Mouse (Mus musculus): ENCODE data around the gene Enox2. TPM values are rescaled to one million over a fixed set of nuclear protein-coding genes. Genes with fewer than 3 reads are reported as not detected.

Enox2 gene
- polyA plus RNA-seq (2014; fragmentation: Nextera tagmentation; extraction: Ambion mirVana) = 6.6 and 9.8 TPM in 2 replicates

- ATAC-seq (ENCODE audit: low read depth) = peak; percentile 100
- 27% methylated on average over 26 of the region's 26 CpGs for WGBS
Measured at GRCm38 (mm10) chrX:49287700-49288563, at the start of gene Enox2. TSS of gene Enox2 (minus strand) at chrX:49288259.

GRCm38 (mm10) chrX:49309496-49309895 is 21.4 kb upstream of the Enox2 start:
- no peaks in the 10 kb centered on the region for H3K4me1 ChIP-seq (ENCODE audit: control insufficient read depth, insufficient read depth, low read length)
- no peak overlapping the region for H3K4me2 ChIP-seq (ENCODE audit: low read depth, low read length)
- H3K9ac ChIP-seq (replicated peaks; ENCODE audit: low read depth, low read length) = no peak overlapping the region
- H3K4me3 ChIP-seq (ENCODE audit: low read depth, low read length) = no peak overlapping the region
- H3K27me3 ChIP-seq (ENCODE audit: control insufficient read depth, insufficient read depth, low read length) = no peaks in the 10 kb centered on the region
- WGBS = 36% methylated on average over 1 of the region's 1 CpGs
- no peaks in the 10 kb centered on the region for H3K9me3 ChIP-seq (ENCODE audit: control insufficient read depth, low read length)
- H3K27ac ChIP-seq (ENCODE audit: low read depth, low read length) = no peak overlapping the region
- no peak for ATAC-seq (ENCODE audit: low read depth)
- H3K36me3 ChIP-seq (ENCODE audit: control insufficient read depth, insufficient read depth, low read length) = no peaks in the 10 kb centered on the region

More at GRCm38 (mm10) chrX:49287700-49288563, at the start of gene Enox2:
- Histone ChIP-seq H3K27me3 (ENCODE audit: control insufficient read depth, insufficient read depth, low read length) (no peaks in the 10 kb centered on the region), H3K4me3 (ENCODE audit: low read depth, low read length) (peak within 1 kb of the TSS; percentile 42), H3K9me3 (ENCODE audit: control insufficient read depth, low read length) (no peaks in the 10 kb centered on the region), H3K4me2 (ENCODE audit: low read depth, low read length) (peak within 1 kb of the TSS; percentile 46), H3K9ac (replicated peaks; ENCODE audit: low read depth, low read length) (peak within 1 kb of the TSS; percentile 52), H3K4me1 (ENCODE audit: control insufficient read depth, insufficient read depth, low read length) (no peaks in the 10 kb centered on the region), H3K36me3 (ENCODE audit: control insufficient read depth, insufficient read depth, low read length) (no peaks in the 10 kb centered on the region), H3K27ac (ENCODE audit: low read depth, low read length) (peak within 1 kb of the TSS; percentile 57; the same call in 1 of the 2 replicates)

DNA sequence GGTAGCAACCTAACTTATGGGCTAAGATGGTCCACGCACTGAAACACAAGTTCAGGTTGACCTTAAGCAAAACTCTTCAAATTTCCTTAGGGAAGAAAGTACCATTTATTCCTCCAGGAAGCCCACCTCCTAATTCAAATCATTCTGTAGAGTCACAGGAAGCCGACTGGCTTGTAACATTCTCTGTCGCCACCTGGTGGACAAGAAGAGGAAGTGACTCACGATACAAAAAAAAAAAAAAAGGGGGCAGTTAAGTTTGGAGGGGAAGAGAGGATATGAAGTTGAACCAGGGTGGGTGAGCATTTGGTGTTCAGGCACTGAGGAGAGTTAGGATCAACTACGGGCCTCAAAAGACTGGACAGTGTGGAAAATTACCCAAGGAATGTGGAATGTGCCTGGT is 18.6 kb upstream of the Enox2 start:
- no peak for ATAC-seq (ENCODE audit: low read depth)
- H3K4me2 ChIP-seq (ENCODE audit: low read depth, low read length) = no peak overlapping the region
- no peak overlapping the region for H3K27ac ChIP-seq (ENCODE audit: low read depth, low read length)
- no peak overlapping the region for H3K4me3 ChIP-seq (ENCODE audit: low read depth, low read length)
- H3K9me3 ChIP-seq (ENCODE audit: control insufficient read depth, low read length) = no peaks in the 10 kb centered on the region
- H3K4me1 ChIP-seq (ENCODE audit: control insufficient read depth, insufficient read depth, low read length) = no peaks in the 10 kb centered on the region
- 15% methylated on average over 5 of the region's 5 CpGs for WGBS
- no peak overlapping the region for H3K9ac ChIP-seq (replicated peaks; ENCODE audit: low read depth, low read length)
- H3K36me3 ChIP-seq (ENCODE audit: control insufficient read depth, insufficient read depth, low read length) = no peaks in the 10 kb centered on the region
- no peaks in the 10 kb centered on the region for H3K27me3 ChIP-seq (ENCODE audit: control insufficient read depth, insufficient read depth, low read length)

DNA sequence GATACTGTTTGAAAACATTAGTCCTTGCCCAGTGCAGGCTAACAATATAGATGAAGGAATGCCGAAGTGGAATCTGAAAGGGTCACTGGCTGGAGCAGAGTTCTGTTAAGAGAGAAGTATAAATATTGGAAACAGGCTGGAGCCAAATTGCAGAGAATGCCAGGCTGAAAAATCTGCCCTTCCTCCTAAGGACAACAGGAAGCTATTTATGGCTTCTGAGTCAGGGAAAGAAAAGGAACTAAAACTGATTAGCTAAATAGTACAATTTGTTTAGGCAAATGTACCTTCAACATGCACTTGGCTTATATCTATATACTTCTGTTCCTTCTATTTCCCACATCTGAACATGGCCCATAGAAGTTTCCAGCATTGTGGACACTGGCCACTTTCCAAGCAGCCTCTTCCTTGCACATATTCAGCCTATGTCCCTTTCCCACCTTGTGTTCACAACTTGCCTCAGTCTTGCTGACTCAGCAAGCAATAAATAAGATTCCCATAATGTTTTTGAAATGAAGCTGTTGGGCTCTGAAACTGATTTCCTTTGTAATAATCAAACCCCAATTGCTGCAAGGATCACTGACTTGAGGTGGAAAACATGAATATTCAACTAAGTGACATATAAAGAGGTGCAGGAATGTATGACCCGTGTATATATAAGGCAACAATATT is 8.0 kb downstream of the Enox2 start:
- H3K4me1 ChIP-seq (ENCODE audit: control insufficient read depth, insufficient read depth, low read length) = no peaks in the 10 kb centered on the region
- no peak overlapping the region for H3K4me2 ChIP-seq (ENCODE audit: low read depth, low read length)
- no peaks in the 10 kb centered on the region for H3K36me3 ChIP-seq (ENCODE audit: control insufficient read depth, insufficient read depth, low read length)
- H3K9ac ChIP-seq (replicated peaks; ENCODE audit: low read depth, low read length) = no peak overlapping the region
- no peak overlapping the region for H3K27ac ChIP-seq (ENCODE audit: low read depth, low read length)
- ATAC-seq (ENCODE audit: low read depth) = no peak
- no peaks in the 10 kb centered on the region for H3K9me3 ChIP-seq (ENCODE audit: control insufficient read depth, low read length)
- WGBS = 77% methylated on average over 2 of the region's 2 CpGs
- no peak overlapping the region for H3K4me3 ChIP-seq (ENCODE audit: low read depth, low read length)
- no peaks in the 10 kb centered on the region for H3K27me3 ChIP-seq (ENCODE audit: control insufficient read depth, insufficient read depth, low read length)

GRCm38 (mm10) chrX:49273487-49274042 is 14.5 kb downstream of the Enox2 start:
- Histone ChIP-seq H3K27me3 (ENCODE audit: control insufficient read depth, insufficient read depth, low read length) (no peaks in the 10 kb centered on the region), H3K4me1 (ENCODE audit: control insufficient read depth, insufficient read depth, low read length) (no peaks in the 10 kb centered on the region), H3K9ac (replicated peaks; ENCODE audit: low read depth, low read length) (no peak overlapping the region), H3K36me3 (ENCODE audit: control insufficient read depth, insufficient read depth, low read length) (no peaks in the 10 kb centered on the region), H3K27ac (ENCODE audit: low read depth, low read length) (no peak overlapping the region), H3K9me3 (ENCODE audit: control insufficient read depth, low read length) (no peaks in the 10 kb centered on the region), H3K4me3 (ENCODE audit: low read depth, low read length) (peak overlapping the region; percentile 19; the same call in 1 of the 2 replicates), H3K4me2 (ENCODE audit: low read depth, low read length) (peak overlapping the region; percentile 17)
- 28% methylated on average over 12 of the region's 12 CpGs for WGBS
- ATAC-seq (ENCODE audit: low read depth) = peak; percentile 63; the same call in 1 of the 2 replicates

- Histone ChIP-seq H3K4me1 (ENCODE audit: control insufficient read depth, insufficient read depth, low read length) (no peaks in the 10 kb centered on the region), H3K36me3 (ENCODE audit: control insufficient read depth, insufficient read depth, low read length) (no peaks in the 10 kb centered on the region), H3K9me3 (ENCODE audit: control insufficient read depth, low read length) (no peaks in the 10 kb centered on the region), H3K4me2 (ENCODE audit: low read depth, low read length) (no peak overlapping the region), H3K9ac (replicated peaks; ENCODE audit: low read depth, low read length) (no peak overlapping the region), H3K4me3 (ENCODE audit: low read depth, low read length) (no peak overlapping the region), H3K27me3 (ENCODE audit: control insufficient read depth, insufficient read depth, low read length) (no peaks in the 10 kb centered on the region), H3K27ac (ENCODE audit: low read depth, low read length) (no peak overlapping the region)
- ATAC-seq (ENCODE audit: low read depth) = no peak
- 88% methylated on average over 4 of the region's 4 CpGs for WGBS
Measured at GRCm38 (mm10) chrX:49250816-49251215, 37.2 kb downstream of the Enox2 start.

DNA sequence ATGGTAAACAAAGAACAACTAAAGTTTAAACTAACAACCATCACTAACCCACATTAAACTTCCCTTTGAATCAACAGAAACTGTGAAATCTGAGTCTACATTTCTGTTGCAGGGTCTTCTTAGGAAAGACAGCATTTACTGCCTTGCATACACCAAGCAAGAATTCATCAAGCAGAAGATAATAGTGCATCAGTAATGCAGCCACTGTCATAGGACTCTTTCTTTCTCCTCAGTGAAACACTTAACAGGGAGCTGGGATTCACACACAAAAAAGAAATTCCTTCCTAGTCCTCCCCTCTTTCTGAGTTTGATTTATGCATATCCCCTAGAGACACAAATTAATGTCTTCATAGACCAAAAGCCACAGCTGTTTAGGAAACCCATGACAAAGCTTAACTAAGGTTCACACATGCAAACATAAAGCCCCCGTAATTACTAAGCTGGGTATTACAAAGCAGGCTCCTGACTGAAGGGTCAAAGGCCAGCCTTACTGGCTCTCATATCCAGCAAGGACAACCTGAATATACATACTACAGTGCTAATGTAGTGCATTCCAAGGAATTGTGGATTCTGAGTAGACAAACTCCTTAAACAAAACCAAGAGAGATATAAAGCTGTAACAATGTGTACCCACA is 62.1 kb downstream of the Enox2 start:
- H3K27me3 ChIP-seq (ENCODE audit: control insufficient read depth, insufficient read depth, low read length) = no peaks in the 10 kb centered on the region
- H3K4me3 ChIP-seq (ENCODE audit: low read depth, low read length) = no peak overlapping the region
- H3K36me3 ChIP-seq (ENCODE audit: control insufficient read depth, insufficient read depth, low read length) = no peaks in the 10 kb centered on the region
- no peak for ATAC-seq (ENCODE audit: low read depth)
- H3K9me3 ChIP-seq (ENCODE audit: control insufficient read depth, low read length) = no peaks in the 10 kb centered on the region
- no peaks in the 10 kb centered on the region for H3K4me1 ChIP-seq (ENCODE audit: control insufficient read depth, insufficient read depth, low read length)
- WGBS = 29% methylated on average over 1 of the region's 1 CpGs
- no peak overlapping the region for H3K9ac ChIP-seq (replicated peaks; ENCODE audit: low read depth, low read length)
- H3K4me2 ChIP-seq (ENCODE audit: low read depth, low read length) = no peak overlapping the region
- H3K27ac ChIP-seq (ENCODE audit: low read depth, low read length) = no peak overlapping the region

DNA sequence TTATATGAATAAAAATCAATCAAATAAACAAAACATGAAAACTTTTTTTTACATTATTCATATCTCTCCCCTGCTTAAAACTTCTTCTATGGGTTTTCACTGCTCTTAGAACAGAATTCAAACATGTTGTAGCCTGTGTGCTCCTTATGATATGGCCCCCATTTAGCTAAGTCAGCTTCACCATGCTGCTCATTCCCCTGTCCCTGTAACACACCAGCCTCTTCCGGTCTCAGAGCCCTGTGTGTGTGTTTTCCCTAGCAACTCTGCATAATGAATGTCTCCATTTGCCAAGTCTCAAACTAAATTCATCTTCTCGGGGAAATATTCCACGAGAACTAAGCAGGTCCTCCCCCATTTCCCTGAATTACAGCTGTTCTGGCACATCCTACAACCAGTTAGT is 71.6 kb downstream of the Enox2 start:
- H3K27me3 ChIP-seq (ENCODE audit: control insufficient read depth, insufficient read depth, low read length) = no peaks in the 10 kb centered on the region
- no peaks in the 10 kb centered on the region for H3K36me3 ChIP-seq (ENCODE audit: control insufficient read depth, insufficient read depth, low read length)
- H3K27ac ChIP-seq (ENCODE audit: low read depth, low read length) = no peak overlapping the region
- no peak overlapping the region for H3K4me3 ChIP-seq (ENCODE audit: low read depth, low read length)
- no peaks in the 10 kb centered on the region for H3K9me3 ChIP-seq (ENCODE audit: control insufficient read depth, low read length)
- no peak overlapping the region for H3K9ac ChIP-seq (replicated peaks; ENCODE audit: low read depth, low read length)
- ATAC-seq (ENCODE audit: low read depth) = no peak
- no peak overlapping the region for H3K4me2 ChIP-seq (ENCODE audit: low read depth, low read length)
- 59% methylated on average over 3 of the region's 3 CpGs for WGBS
- H3K4me1 ChIP-seq (ENCODE audit: control insufficient read depth, insufficient read depth, low read length) = no peaks in the 10 kb centered on the region

Measured in neural tube, embryonic 14.5 days (tissue).